Mouse (Mus musculus): Measurements from ENCODE around the gene Gm21969. TPM values are rescaled to one million over a fixed set of nuclear protein-coding genes. Genes with fewer than 3 reads are reported as not detected.

Gm21969 gene
- 0.03 TPM in 1 of 2 replicates, not detected in the other for polyA plus RNA-seq (2012)

- no peak for TF ChIP-seq GATA1 (IDR thresholded peaks at IDR 0.05; ENCODE audit: low read length)
Measured at GRCm38 (mm10) chr4:139602357-139603244, at the start of gene Gm21969. Gm21969 (plus strand) TSS chr4:139603186.

GRCm38 (mm10) chr4:139555235-139555634 lies 47.8 kb upstream of the Gm21969 start:
- TF ChIP-seq GATA1 (IDR thresholded peaks at IDR 0.05; ENCODE audit: low read length): no peak

- no peak for TF ChIP-seq GATA1 (IDR thresholded peaks at IDR 0.05; ENCODE audit: low read length)
Measured at GRCm38 (mm10) chr4:139555951-139556350, 47.0 kb upstream of the Gm21969 start.

GRCm38 (mm10) chr4:139568361-139568760 lies 34.6 kb upstream of the Gm21969 start:
- no peak for TF ChIP-seq GATA1 (IDR thresholded peaks at IDR 0.05; ENCODE audit: low read length)

GRCm38 (mm10) chr4:139570756-139571155 lies 32.2 kb upstream of the Gm21969 start:
- TF ChIP-seq GATA1 (IDR thresholded peaks at IDR 0.05; ENCODE audit: low read length): no peak

- TF ChIP-seq GATA1 (IDR thresholded peaks at IDR 0.05; ENCODE audit: low read length): no peak
Measured at GRCm38 (mm10) chr4:139572928-139573512, 30.0 kb upstream of the Gm21969 start.

- TF ChIP-seq GATA1 (IDR thresholded peaks at IDR 0.05; ENCODE audit: low read length): no peak
Measured at GRCm38 (mm10) chr4:139574156-139574798, 28.7 kb upstream of the Gm21969 start.

- no peak for TF ChIP-seq GATA1 (IDR thresholded peaks at IDR 0.05; ENCODE audit: low read length)
Measured at GRCm38 (mm10) chr4:139574799-139575672, 27.9 kb upstream of the Gm21969 start.

- TF ChIP-seq GATA1 (IDR thresholded peaks at IDR 0.05; ENCODE audit: low read length): no peak
Measured at GRCm38 (mm10) chr4:139575673-139576003, 27.3 kb upstream of the Gm21969 start.

GRCm38 (mm10) chr4:139576251-139576880 lies 26.6 kb upstream of the Gm21969 start:
- no peak for TF ChIP-seq GATA1 (IDR thresholded peaks at IDR 0.05; ENCODE audit: low read length)

GRCm38 (mm10) chr4:139577006-139577405 lies 26.0 kb upstream of the Gm21969 start:
- no peak for TF ChIP-seq GATA1 (IDR thresholded peaks at IDR 0.05; ENCODE audit: low read length)

GRCm38 (mm10) chr4:139578389-139578788 lies 24.6 kb upstream of the Gm21969 start:
- TF ChIP-seq GATA1 (IDR thresholded peaks at IDR 0.05; ENCODE audit: low read length): no peak

GRCm38 (mm10) chr4:139579003-139579402 lies 24.0 kb upstream of the Gm21969 start:
- no peak for TF ChIP-seq GATA1 (IDR thresholded peaks at IDR 0.05; ENCODE audit: low read length)

- no peak for TF ChIP-seq GATA1 (IDR thresholded peaks at IDR 0.05; ENCODE audit: low read length)
Measured at GRCm38 (mm10) chr4:139579466-139579865, 23.5 kb upstream of the Gm21969 start.
